Mouse (Mus musculus) layer of hippocampus, adult 2 months (tissue): ENCODE data around the gene Snrpb2. TPM values are rescaled to one million over a fixed set of nuclear protein-coding genes. Genes with fewer than 3 reads are reported as not detected.

Experiments used
- DNase-seq, 2 experiments: peaks; one replicate each; pipeline ENCODE4 v3.0.0; 2022; ENCODE audit warnings: low spot score in 2 of 2
- H3K27ac ChIP-seq: fragments of 200-600 bp; 2 replicates; pipeline ENCODE4 v1.8.1; 2022
- H3K4me3 ChIP-seq: fragments of 200-600 bp; 2 replicates; pipeline ENCODE4 v1.8.1; 2022; ENCODE audit warnings: mild to moderate bottlenecking
- CTCF ChIP-seq: fragments of 200-600 bp; conservative IDR thresholded peaks from 2 replicates; pipeline ENCODE4 v1.8.1; 2022; ENCODE audit warnings: antibody characterized with exemption, mild to moderate bottlenecking, moderate library complexity
- long read RNA-seq, 2 experiments: library from polyadenylated mRNA; stranded (forward); transcript quantifications; one replicate each; pipeline ENCODE4 v2.0.0; 2021; ENCODE audit warnings: borderline mapping rate in 2 of 2
- total RNA-seq, 2 experiments: library from RNA; stranded (reverse); gene quantifications; 2 replicates each; pipeline ENCODE4 v1.2.3; 2021

The Snrpb2 gene
- 10 to 100 TPM; 41.8 to 46.2 TPM for total RNA-seq
- long read RNA-seq, experiment 1, transcript Snrpb2-201 (7 exons, 2,061 nt) = major isoform, 13 of 22 reads
- long read RNA-seq, experiment 1, partial matches to known transcripts = 7 of 22 reads
- long read RNA-seq, experiment 1, other reads (novel, unspliced or antisense) = 2 of 22 reads
- long read RNA-seq, experiment 2, transcript Snrpb2-201 (7 exons, 2,061 nt) = major isoform, 20 of 27 reads
- long read RNA-seq, experiment 2, partial matches to known transcripts = 4 of 27 reads
- long read RNA-seq, experiment 2, other reads (novel, unspliced or antisense) = 2 of 27 reads

GRCm38 (mm10) chr2:143062812-143063792 lies at the start of gene Snrpb2:
TSS of gene Snrpb2 (plus strand) at chr2:143063039.
- H3K4me3 ChIP-seq = peak within 1 kb of the TSS; percentile 98
- peak; percentile 86 to 89 for DNase-seq
- TF ChIP-seq CTCF = peak; percentile 58
- H3K27ac ChIP-seq = peak within 1 kb of the TSS; percentile 89

GRCm38 (mm10) chr2:143013057-143013456 lies 49.8 kb upstream of the Snrpb2 start:
- Histone ChIP-seq H3K4me3 (no peak overlapping the region), H3K27ac (no peak overlapping the region)
- DNase-seq = no peak
- TF ChIP-seq CTCF = no peak

- DNase-seq = no peak
- no peak for TF ChIP-seq CTCF
- Histone ChIP-seq H3K27ac (no peak overlapping the region), H3K4me3 (no peak overlapping the region)
Observed at GRCm38 (mm10) chr2:143018084-143018483, 44.8 kb upstream of the Snrpb2 start.

- no peak for TF ChIP-seq CTCF
- no peak for DNase-seq
- Histone ChIP-seq H3K4me3 (no peak overlapping the region), H3K27ac (no peak overlapping the region)
Observed at GRCm38 (mm10) chr2:143018591-143019130, 44.2 kb upstream of the Snrpb2 start.

- no peak for DNase-seq
- Histone ChIP-seq H3K4me3 (no peak overlapping the region), H3K27ac (no peak overlapping the region)
- no peak for TF ChIP-seq CTCF
Observed at GRCm38 (mm10) chr2:143019727-143020126, 43.1 kb upstream of the Snrpb2 start.

GRCm38 (mm10) chr2:143023331-143023730 lies 39.5 kb upstream of the Snrpb2 start:
- no peak for TF ChIP-seq CTCF
- H3K4me3 ChIP-seq = no peak overlapping the region
- no peak for DNase-seq
- no peak overlapping the region for H3K27ac ChIP-seq

- DNase-seq = no peak
- no peak for TF ChIP-seq CTCF
- no peak overlapping the region for H3K27ac ChIP-seq
- H3K4me3 ChIP-seq = no peak overlapping the region
Observed at GRCm38 (mm10) chr2:143024226-143024625, 38.6 kb upstream of the Snrpb2 start.

- no peak for DNase-seq
- TF ChIP-seq CTCF = no peak
- no peak overlapping the region for H3K4me3 ChIP-seq
- no peak overlapping the region for H3K27ac ChIP-seq
Observed at GRCm38 (mm10) chr2:143031283-143031682, 31.6 kb upstream of the Snrpb2 start.

- Histone ChIP-seq H3K4me3 (no peak overlapping the region), H3K27ac (peak overlapping the region; percentile 69)
- TF ChIP-seq CTCF = no peak
- DNase-seq = peak in 1 of 2 experiments; percentile 11
Observed at GRCm38 (mm10) chr2:143032378-143033255, 30.2 kb upstream of the Snrpb2 start.

GRCm38 (mm10) chr2:143034350-143035085 lies 28.3 kb upstream of the Snrpb2 start:
- TF ChIP-seq CTCF = no peak
- DNase-seq = peak in 1 of 2 experiments; percentile 10
- Histone ChIP-seq H3K27ac (peak overlapping the region; percentile 61), H3K4me3 (no peak overlapping the region)

- no peak for TF ChIP-seq CTCF
- DNase-seq = peak; percentile 9 to 37
- Histone ChIP-seq H3K4me3 (no peak overlapping the region), H3K27ac (peak overlapping the region; percentile 61)
Observed at GRCm38 (mm10) chr2:143035086-143035593, 27.7 kb upstream of the Snrpb2 start.
